Mouse (Mus musculus): ENCODE data around the gene Golph3l. TPM values are rescaled to one million over a fixed set of nuclear protein-coding genes. Genes with fewer than 3 reads are reported as not detected.

Golph3l gene
- polyA plus RNA-seq, 2 experiments: 23.8 to 32.2 TPM

DNA sequence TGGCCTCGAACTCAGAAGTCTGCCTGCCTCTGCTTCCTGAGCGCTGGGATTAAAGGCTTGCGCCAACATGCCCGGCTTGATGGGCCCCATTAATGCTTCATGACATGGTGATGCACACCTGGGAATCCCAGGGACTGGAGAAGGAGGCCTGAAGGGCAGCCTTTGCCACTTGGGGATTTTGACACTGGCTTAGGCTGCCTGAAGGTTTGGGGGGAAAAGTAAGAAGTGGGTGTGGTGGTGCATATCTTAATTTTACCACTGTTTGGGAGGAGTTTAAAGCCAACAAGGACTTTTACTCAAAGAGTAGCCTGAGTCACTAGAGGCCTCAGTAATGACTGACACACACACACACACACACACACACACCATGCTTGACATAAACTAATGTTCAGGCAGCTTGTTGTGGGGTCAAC, 76.2 kb downstream of the Golph3l start:
- DNase-seq (ENCODE audit: low spot score) (no peak), ATAC-seq (ENCODE audit: low FRiP score, low read depth) (no peak)
- H3K9me3 ChIP-seq (ENCODE audit: control insufficient read depth, low read length): no peaks in the 10 kb centered on the region
- H3K4me3 ChIP-seq (replicated peaks; ENCODE audit: low read length): no peak overlapping the region
- no peak overlapping the region for H3K27ac ChIP-seq (replicated peaks; ENCODE audit: low read depth, low read length)
- no peak overlapping the region for H3K4me2 ChIP-seq (replicated peaks; ENCODE audit: low read depth, low read length, severe bottlenecking)
- peaks cover 59% of the 10 kb centered on the region for H3K36me3 ChIP-seq (ENCODE audit: control insufficient read depth, insufficient read depth, low read length)
- H3K9ac ChIP-seq (ENCODE audit: low read depth, low read length, severe bottlenecking): no peak overlapping the region
- 83% methylated on average over 4 of the region's 4 CpGs for WGBS
- no peak for TF ChIP-seq POLR2A (IDR thresholded peaks at IDR 0.05; ENCODE audit: borderline replicate concordance, extremely low read depth, insufficient read depth, insufficient read length)
- no peaks in the 10 kb centered on the region for H3K27me3 ChIP-seq (ENCODE audit: control insufficient read depth, insufficient read depth, low read length)
- peaks cover 39% of the 10 kb centered on the region for H3K4me1 ChIP-seq (ENCODE audit: control insufficient read depth, insufficient read depth, low read length)

DNA sequence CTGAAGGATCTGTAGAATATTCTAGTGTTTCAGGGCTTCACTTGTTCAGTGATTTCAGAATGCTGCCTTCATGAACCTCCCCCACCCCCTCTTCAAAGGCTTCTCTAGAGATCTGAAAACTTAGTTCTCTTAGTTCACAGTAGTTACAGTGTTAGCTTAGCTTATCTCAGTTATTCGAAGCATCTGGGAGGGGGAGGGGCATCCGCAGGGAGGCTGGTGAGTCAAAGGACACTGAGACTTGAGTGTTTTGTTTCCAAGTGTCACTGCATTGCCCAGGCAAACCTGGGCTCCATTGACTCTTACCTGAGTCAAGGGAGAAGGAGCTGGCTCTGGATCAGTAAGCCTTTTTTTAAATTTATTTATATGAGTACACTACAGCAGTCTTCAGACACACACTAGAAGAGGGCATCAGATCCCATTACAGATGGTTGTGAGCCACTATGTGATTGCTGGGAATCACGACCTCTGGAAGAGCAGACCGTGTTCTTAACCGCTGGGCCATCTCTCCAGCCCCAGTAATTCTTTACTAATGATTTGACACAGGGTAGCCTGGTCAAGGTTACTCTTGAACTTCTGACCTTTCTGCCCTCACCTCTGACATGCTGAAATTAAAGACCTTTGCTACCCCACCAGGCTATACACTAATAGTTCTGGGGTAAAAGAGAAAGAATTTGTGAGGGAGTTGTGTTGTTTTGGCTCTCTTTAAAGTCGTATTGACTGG, 77.5 kb downstream of the Golph3l start:
- Histone ChIP-seq H3K4me3 (replicated peaks; ENCODE audit: low read length) (no peak overlapping the region), H3K9me3 (ENCODE audit: control insufficient read depth, low read length) (no peaks in the 10 kb centered on the region), H3K9ac (ENCODE audit: low read depth, low read length, severe bottlenecking) (no peak overlapping the region), H3K4me2 (replicated peaks; ENCODE audit: low read depth, low read length, severe bottlenecking) (no peak overlapping the region), H3K27me3 (ENCODE audit: control insufficient read depth, insufficient read depth, low read length) (no peaks in the 10 kb centered on the region), H3K27ac (replicated peaks; ENCODE audit: low read depth, low read length) (no peak overlapping the region), H3K36me3 (ENCODE audit: control insufficient read depth, insufficient read depth, low read length) (peaks cover 48% of the 10 kb centered on the region), H3K4me1 (ENCODE audit: control insufficient read depth, insufficient read depth, low read length) (peaks cover 28% of the 10 kb centered on the region)
- WGBS: 49% methylated on average over 6 of the region's 6 CpGs
- DNase-seq (ENCODE audit: low spot score): no peak
- ATAC-seq (ENCODE audit: low FRiP score, low read depth): no peak
- no peak for TF ChIP-seq POLR2A (IDR thresholded peaks at IDR 0.05; ENCODE audit: borderline replicate concordance, extremely low read depth, insufficient read depth, insufficient read length)

DNA sequence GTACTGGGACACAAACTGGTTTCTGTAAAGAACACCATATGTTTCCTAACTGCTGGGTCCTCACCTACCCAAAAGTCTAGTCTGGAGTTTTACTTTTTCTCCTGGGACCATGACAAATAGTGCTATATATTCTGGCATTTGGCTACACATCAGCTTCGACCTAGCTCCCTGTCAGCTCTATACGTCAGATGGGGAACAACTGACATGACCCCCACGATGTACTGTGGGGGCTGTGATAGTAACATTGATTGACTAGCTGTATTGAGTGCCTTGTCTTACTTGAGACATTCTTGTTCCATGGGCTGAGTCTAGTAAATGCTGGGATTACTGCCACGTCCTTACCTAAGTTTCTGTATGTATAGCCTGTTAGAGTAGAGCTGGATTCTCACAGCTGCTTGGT, 78.8 kb downstream of the Golph3l start:
- ATAC-seq (ENCODE audit: low FRiP score, low read depth) (peak; percentile 31), DNase-seq (ENCODE audit: low spot score) (no peak)
- Histone ChIP-seq H3K4me2 (replicated peaks; ENCODE audit: low read depth, low read length, severe bottlenecking) (peak overlapping the region; percentile 22; the same call in 1 of the 2 replicates), H3K27me3 (ENCODE audit: control insufficient read depth, insufficient read depth, low read length) (no peaks in the 10 kb centered on the region), H3K4me1 (ENCODE audit: control insufficient read depth, insufficient read depth, low read length) (peaks cover 24% of the 10 kb centered on the region), H3K36me3 (ENCODE audit: control insufficient read depth, insufficient read depth, low read length) (peaks cover 37% of the 10 kb centered on the region), H3K27ac (replicated peaks; ENCODE audit: low read depth, low read length) (peak overlapping the region; percentile 34), H3K4me3 (replicated peaks; ENCODE audit: low read length) (no peak overlapping the region), H3K9me3 (ENCODE audit: control insufficient read depth, low read length) (no peaks in the 10 kb centered on the region), H3K9ac (ENCODE audit: low read depth, low read length, severe bottlenecking) (no peak overlapping the region)
- no peak for TF ChIP-seq POLR2A (IDR thresholded peaks at IDR 0.05; ENCODE audit: borderline replicate concordance, extremely low read depth, insufficient read depth, insufficient read length)
- 60% methylated on average over 4 of the region's 4 CpGs for WGBS

DNA sequence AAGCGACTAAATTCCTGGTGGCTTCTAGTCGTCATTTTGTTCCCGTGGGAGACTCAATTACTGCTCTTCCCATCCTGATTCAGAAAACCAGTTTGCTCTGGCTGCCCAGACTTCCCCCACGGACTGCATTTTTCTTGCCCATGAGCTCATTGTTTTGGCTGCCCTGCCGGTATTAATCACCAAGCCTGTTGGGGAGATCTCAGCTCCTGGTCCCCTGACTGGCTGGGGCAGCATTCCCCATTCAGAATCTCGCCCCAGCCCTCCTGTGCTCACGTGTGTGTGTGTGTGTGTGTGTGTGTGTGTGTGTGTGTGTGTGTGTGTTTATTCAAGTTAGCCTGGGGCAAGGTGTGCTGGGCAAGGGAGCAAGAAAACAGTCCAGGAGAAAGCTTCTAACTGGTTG, 79.3 kb downstream of the Golph3l start:
- peak; percentile 58 for DNase-seq (ENCODE audit: low spot score)
- Histone ChIP-seq H3K4me2 (replicated peaks; ENCODE audit: low read depth, low read length, severe bottlenecking) (peak overlapping the region; percentile 22), H3K4me1 (ENCODE audit: control insufficient read depth, insufficient read depth, low read length) (peaks cover 27% of the 10 kb centered on the region), H3K9me3 (ENCODE audit: control insufficient read depth, low read length) (no peaks in the 10 kb centered on the region), H3K9ac (ENCODE audit: low read depth, low read length, severe bottlenecking) (no peak overlapping the region), H3K4me3 (replicated peaks; ENCODE audit: low read length) (no peak overlapping the region), H3K27ac (replicated peaks; ENCODE audit: low read depth, low read length) (peak overlapping the region; percentile 34), H3K36me3 (ENCODE audit: control insufficient read depth, insufficient read depth, low read length) (peaks cover 32% of the 10 kb centered on the region), H3K27me3 (ENCODE audit: control insufficient read depth, insufficient read depth, low read length) (no peaks in the 10 kb centered on the region)
- TF ChIP-seq POLR2A (IDR thresholded peaks at IDR 0.05; ENCODE audit: borderline replicate concordance, extremely low read depth, insufficient read depth, insufficient read length): no peak
- 33% methylated on average over 7 of the region's 7 CpGs for WGBS
- ATAC-seq (ENCODE audit: low FRiP score, low read depth): peak; percentile 18; the same call in 1 of the 2 replicates

Other genes with a start within 250 kb of the Golph3l start
- 56.2 and 57.9 TPM in 2 replicates for gene Setdb1, start 231.7 kb upstream of the Golph3l start, polyA plus RNA-seq (2012; rRNA removed)
- gene Setdb1, start 231.7 kb upstream of the Golph3l start, polyA plus RNA-seq (2014; fragmentation: Nextera tagmentation; extraction: Ambion mirVana): 44.2 and 51.7 TPM in 2 replicates
- gene 4930558C23Rik, start 186.1 kb upstream of the Golph3l start, polyA plus RNA-seq (2012; rRNA removed): 0.18 TPM in 1 of 2 replicates, not detected in the other
- gene 4930558C23Rik, start 186.1 kb upstream of the Golph3l start, polyA plus RNA-seq (2014; fragmentation: Nextera tagmentation; extraction: Ambion mirVana): not detected in 2 replicates
- gene Arnt, start 154.5 kb upstream of the Golph3l start, polyA plus RNA-seq (2012; rRNA removed): 57.1 and 70.3 TPM in 2 replicates
- 37.9 and 44.8 TPM in 2 replicates for gene Arnt, start 154.5 kb upstream of the Golph3l start, polyA plus RNA-seq (2014; fragmentation: Nextera tagmentation; extraction: Ambion mirVana)
- gene Ctsk, start 89.7 kb upstream of the Golph3l start, polyA plus RNA-seq (2012; rRNA removed): 53.2 and 65.1 TPM in 2 replicates
- gene Ctsk, start 89.7 kb upstream of the Golph3l start, polyA plus RNA-seq (2014; fragmentation: Nextera tagmentation; extraction: Ambion mirVana): 82.1 and 103 TPM in 2 replicates
- 10.9 and 14.2 TPM in 2 replicates for gene Ctss, start 62.1 kb upstream of the Golph3l start, polyA plus RNA-seq (2012; rRNA removed)
- 23.6 and 24.3 TPM in 2 replicates for gene Ctss, start 62.1 kb upstream of the Golph3l start, polyA plus RNA-seq (2014; fragmentation: Nextera tagmentation; extraction: Ambion mirVana)
- not detected in 2 replicates for gene Hormad1, start 29.3 kb upstream of the Golph3l start, polyA plus RNA-seq (2012; rRNA removed)
- gene Hormad1, start 29.3 kb upstream of the Golph3l start, polyA plus RNA-seq (2014; fragmentation: Nextera tagmentation; extraction: Ambion mirVana): not detected in 2 replicates
- 32.6 and 43.4 TPM in 2 replicates for gene Ensa, start 36.1 kb downstream of the Golph3l start, polyA plus RNA-seq (2012; rRNA removed)
- 67.8 and 74.7 TPM in 2 replicates for gene Ensa, start 36.1 kb downstream of the Golph3l start, polyA plus RNA-seq (2014; fragmentation: Nextera tagmentation; extraction: Ambion mirVana)
- 64.5 and 72.1 TPM in 2 replicates for gene Mcl1, start 69.9 kb downstream of the Golph3l start, polyA plus RNA-seq (2012; rRNA removed)
- 67.8 and 73.5 TPM in 2 replicates for gene Mcl1, start 69.9 kb downstream of the Golph3l start, polyA plus RNA-seq (2014; fragmentation: Nextera tagmentation; extraction: Ambion mirVana)
- gene Adamtsl4, start 99.0 kb downstream of the Golph3l start, polyA plus RNA-seq (2012; rRNA removed): 3.3 and 3.6 TPM in 2 replicates
- gene Adamtsl4, start 99.0 kb downstream of the Golph3l start, polyA plus RNA-seq (2014; fragmentation: Nextera tagmentation; extraction: Ambion mirVana): 2.8 and 3.4 TPM in 2 replicates
- 16.2 and 21.9 TPM in 2 replicates for gene Ecm1, start 150.6 kb downstream of the Golph3l start, polyA plus RNA-seq (2012; rRNA removed)
- gene Ecm1, start 150.6 kb downstream of the Golph3l start, polyA plus RNA-seq (2014; fragmentation: Nextera tagmentation; extraction: Ambion mirVana): 11.8 and 12.5 TPM in 2 replicates
- gene Tars2, start 171.3 kb downstream of the Golph3l start, polyA plus RNA-seq (2012; rRNA removed): 38.4 and 40.9 TPM in 2 replicates
- gene Tars2, start 171.3 kb downstream of the Golph3l start, polyA plus RNA-seq (2014; fragmentation: Nextera tagmentation; extraction: Ambion mirVana): 39.6 and 40.3 TPM in 2 replicates
- 22.0 and 23.3 TPM in 2 replicates for gene Rprd2, start 229.9 kb downstream of the Golph3l start, polyA plus RNA-seq (2012; rRNA removed)
- gene Rprd2, start 229.9 kb downstream of the Golph3l start, polyA plus RNA-seq (2014; fragmentation: Nextera tagmentation; extraction: Ambion mirVana): 19.9 and 24.8 TPM in 2 replicates